Mouse (Mus musculus) CH12.LX (cell line): ENCODE results near the gene Hrh2. TPM values are rescaled to one million over a fixed set of nuclear protein-coding genes. Genes with fewer than 3 reads are reported as not detected.

Source experiments
- DNase-seq: peaks from one replicate; pipeline ENCODE4 v3.0.0-alpha.2; 2013; ENCODE audit errors: extremely low read depth
- H3K27ac ChIP-seq: 2 replicates; pipeline ENCODE4 v1.5.1; 2012; ENCODE audit warnings: low read depth, mild to moderate bottlenecking, control low read depth, moderate library complexity; ENCODE audit not compliant: insufficient read depth
- H3K27me3 ChIP-seq: replicated peaks from 2 replicates; pipeline ENCODE3; 2012; ENCODE audit warnings: inconsistent platforms
- H3K36me3 ChIP-seq, 2 experiments: replicated peaks in 1 of 2; 2 replicates each; pipeline versions ENCODE3 to v1.6.1; 2012; ENCODE audit warnings: inconsistent platforms in 1 of 2, low read length in 1 of 2, mild to moderate bottlenecking in 1 of 2, mixed read lengths in 1 of 2, moderate library complexity in 1 of 2; ENCODE audit not compliant: control insufficient read depth in 1 of 2, insufficient read depth in 1 of 2
- H3K4me1 ChIP-seq, 2 experiments: 2 replicates each; pipeline ENCODE4 v1.6.1; 2012; ENCODE audit warnings: inconsistent platforms in 1 of 2, moderate library complexity in 1 of 2; ENCODE audit not compliant: insufficient read depth in 2 of 2, control insufficient read depth in 1 of 2
- H3K4me2 ChIP-seq: 2 replicates; pipeline ENCODE4 v1.6.1; 2012; ENCODE audit warnings: low read depth, mild to moderate bottlenecking, control low read depth; ENCODE audit not compliant: poor library complexity, insufficient read depth, severe bottlenecking
- H3K4me3 ChIP-seq, 3 experiments: fragments of 150-350 bp in 1 of 3; sonication (generic) in 1 of 3; replicated peaks in 1 of 3; 2 replicates each; pipeline versions ENCODE3 to v1.5.1; 2011 to 2012; ENCODE audit warnings: low read depth in 2 of 3, low read length in 2 of 3, mild to moderate bottlenecking in 2 of 3, moderate library complexity in 2 of 3, control low read depth in 1 of 3, improper control_type of control experiment in 1 of 3, inconsistent platforms in 1 of 3, mixed read lengths in 1 of 3; ENCODE audit not compliant: poor library complexity in 1 of 3
- H3K79me2 ChIP-seq: replicated peaks from 2 replicates; pipeline ENCODE4 v1.6.1; 2012; ENCODE audit warnings: mild to moderate bottlenecking, moderate library complexity; ENCODE audit not compliant: control insufficient read depth, poor library complexity, insufficient read depth, severe bottlenecking; ENCODE audit errors: extremely low read depth
- H3K9ac ChIP-seq: 2 replicates; pipeline ENCODE4 v1.6.1; 2012; ENCODE audit warnings: low read depth, mild to moderate bottlenecking, control low read depth, moderate library complexity; ENCODE audit not compliant: insufficient read depth
- H3K9me3 ChIP-seq: replicated peaks from 2 replicates; pipeline ENCODE3; 2012; ENCODE audit warnings: low read length, inconsistent platforms, mixed read lengths
- CHD1 ChIP-seq: IDR thresholded peaks from 2 replicates; pipeline ENCODE4 v1.6.1; 2012; ENCODE audit warnings: low read depth, low read length, improper control_type of control experiment, inconsistent platforms
- EP300 ChIP-seq: IDR thresholded peaks from 2 replicates; pipeline ENCODE4 v1.6.1; 2011; ENCODE audit warnings: low read length, improper control_type of control experiment
- GABPA ChIP-seq: IDR thresholded peaks from 2 replicates; pipeline ENCODE4 v1.6.1; 2012; ENCODE audit warnings: low read depth, low read length, improper control_type of control experiment, inconsistent platforms; ENCODE audit not compliant: insufficient replicate concordance
- JUN ChIP-seq: IDR thresholded peaks from 2 replicates; pipeline ENCODE4 v1.6.1; 2011; ENCODE audit warnings: low read depth, mild to moderate bottlenecking, low read length, improper control_type of control experiment, moderate library complexity; ENCODE audit not compliant: insufficient read depth
- JUND ChIP-seq: conservative IDR thresholded peaks from 2 replicates; pipeline ENCODE4 v1.6.1; 2011; ENCODE audit warnings: low read depth, low read length, improper control_type of control experiment
- MAFK ChIP-seq: IDR thresholded peaks from 2 replicates; pipeline ENCODE4 v1.6.1; 2011; ENCODE audit warnings: low read length, improper control_type of control experiment; ENCODE audit not compliant: insufficient replicate concordance
- MAX ChIP-seq: IDR thresholded peaks from 2 replicates; pipeline ENCODE4 v1.6.1; 2011; ENCODE audit warnings: low read length, improper control_type of control experiment
- MEF2A ChIP-seq: IDR thresholded peaks from 2 replicates; pipeline ENCODE4 v1.6.1; 2014; ENCODE audit warnings: low read depth, mild to moderate bottlenecking, inconsistent platforms, low read length, improper control_type of control experiment, borderline replicate concordance
- MXI1 ChIP-seq: IDR thresholded peaks from 2 replicates; pipeline ENCODE4 v1.6.1; 2011; ENCODE audit warnings: mild to moderate bottlenecking, low read depth, low read length, improper control_type of control experiment
- NRF1 ChIP-seq: IDR thresholded peaks from 2 replicates; pipeline ENCODE4 v1.6.1; 2014; ENCODE audit warnings: low read depth, mild to moderate bottlenecking, inconsistent platforms, low read length, improper control_type of control experiment, moderate library complexity
- PAX5 ChIP-seq: IDR thresholded peaks from 2 replicates; pipeline ENCODE4 v1.6.1; 2012; ENCODE audit warnings: low read length, inconsistent platforms, mixed read lengths
- POLR2AphosphoS2 ChIP-seq: IDR thresholded peaks from 2 replicates; pipeline ENCODE4 v1.6.1; 2011; ENCODE audit warnings: low read depth, low read length, improper control_type of control experiment
- TBP ChIP-seq: conservative IDR thresholded peaks from 2 replicates; pipeline ENCODE4 v1.6.1; 2011; ENCODE audit warnings: low read depth, low read length, improper control_type of control experiment
- TCF12 ChIP-seq: IDR thresholded peaks from 2 replicates; pipeline ENCODE4 v1.6.1; 2014; ENCODE audit warnings: low read depth, mild to moderate bottlenecking, inconsistent platforms, low read length, improper control_type of control experiment
- USF1 ChIP-seq: IDR thresholded peaks from 2 replicates; pipeline ENCODE4 v1.6.1; 2014; ENCODE audit warnings: low read depth, mild to moderate bottlenecking, inconsistent platforms, low read length, improper control_type of control experiment
- dilution Hi-C: fragments of 300-500 bp; cut with MboI; formaldehyde crosslinking; loops from 2 replicates; pipeline ENCODE4 v1.14.3; 2020; ENCODE audit warnings: low sequenced_read_pairs; ENCODE audit not compliant: extremely low pct_unique_long_range_greater_than_20kb, extremely low pct_ligation_motif_present
- in situ Hi-C: fragments of 300-500 bp; cut with MboI; formaldehyde crosslinking; loops from 3 replicates; pipeline ENCODE4 v1.14.3; 2019; ENCODE audit warnings: low sequenced_read_pairs, low pct_ligation_motif_present, low pct_unique_long_range_greater_than_20kb, mixed read lengths
- polyA plus RNA-seq: library from polyadenylated mRNA; unstranded; fragments of >175 nt; gene quantifications from 2 replicates; pipeline ENCODE4 v1.2.1, GENCODE M21; 2012; ENCODE audit warnings: low read depth; ENCODE audit not compliant: insufficient read length
- total RNA-seq, 2 experiments: library from RNA; depleted of rRNA; stranded (reverse); fragments of 300-350 nt in 1 of 2; fragments of >200 nt in 1 of 2; gene quantifications; 2 replicates each; pipeline ENCODE4 v1.2.3; 2012 to 2014

Gene Hrh2
- total and polyA plus RNA-seq, 3 experiments: 0.04 to 0.30 TPM; not detected in 1

DNA sequence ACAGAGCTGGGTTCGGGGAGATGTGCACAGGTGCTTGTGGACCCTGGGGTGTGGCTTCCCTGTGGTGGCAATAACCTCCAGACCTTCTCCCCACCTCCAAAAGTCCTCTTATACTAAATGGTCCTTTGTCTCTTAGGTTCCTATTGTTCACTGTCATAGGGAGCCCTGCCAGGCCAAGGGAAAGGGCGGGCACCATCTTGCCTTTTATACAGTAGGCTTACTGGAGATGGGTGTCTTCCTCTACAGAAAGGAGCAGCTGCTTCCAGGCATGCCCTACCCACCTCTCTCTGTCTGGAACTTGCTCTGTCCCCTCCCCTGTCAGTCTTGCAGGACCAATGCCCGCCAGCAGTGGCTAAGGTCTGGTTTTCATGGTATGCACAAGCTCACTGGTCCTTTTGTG is 12.0 kb upstream of the Hrh2 start:
- Histone ChIP-seq H3K79me2 (no peaks in the 10 kb centered on the region), H3K27ac (no peak overlapping the region), H3K4me2 (no peak overlapping the region), H3K27me3 (peaks cover 35% of the 10 kb centered on the region), H3K36me3 (no peaks in the 10 kb centered on the region), H3K4me1 (no peaks in the 10 kb centered on the region), H3K4me3 (no peak overlapping the region), H3K9ac (no peak overlapping the region), H3K9me3 (peaks cover 13% of the 10 kb centered on the region)
- TF ChIP-seq USF1: no peak
- no peak for TF ChIP-seq MAX
- in situ Hi-C loops (no loop called here), dilution Hi-C loops (no loop called here)
- no peak for DNase-seq

DNA sequence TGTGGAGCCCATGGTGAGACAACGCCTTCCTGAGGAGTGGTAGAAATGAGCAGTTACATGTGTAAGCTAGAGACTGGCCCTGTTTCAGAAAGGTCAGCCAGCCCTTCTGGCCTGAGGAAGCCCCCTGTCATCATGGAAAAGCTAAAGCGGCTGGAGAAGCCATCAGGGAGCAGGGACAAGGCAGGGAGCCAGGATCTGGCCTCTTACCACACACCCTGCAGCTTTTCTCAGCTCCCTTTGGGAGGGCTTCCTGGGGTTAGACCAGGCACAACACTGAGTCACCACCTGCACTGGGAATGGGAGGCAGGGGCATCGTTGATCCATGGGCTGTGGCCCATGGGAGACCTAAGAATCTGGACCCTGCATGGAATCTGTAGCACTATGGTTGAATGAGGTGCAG is 11.5 kb upstream of the Hrh2 start:
- no peaks in the 10 kb centered on the region for H3K4me1 ChIP-seq
- peaks cover 39% of the 10 kb centered on the region for H3K27me3 ChIP-seq
- H3K4me3 ChIP-seq: no peak overlapping the region
- H3K4me2 ChIP-seq: no peak overlapping the region
- no peaks in the 10 kb centered on the region for H3K36me3 ChIP-seq
- H3K27ac ChIP-seq: no peak overlapping the region
- TF ChIP-seq JUN (no peak), EP300 (no peak), MEF2A (no peak), MAFK (no peak), PAX5 (no peak), POLR2AphosphoS2 (no peak), GABPA (no peak)
- no peak overlapping the region for H3K9ac ChIP-seq
- peaks cover 15% of the 10 kb centered on the region for H3K9me3 ChIP-seq
- in situ Hi-C loops: no loop called here
- dilution Hi-C loops: no loop called here
- H3K79me2 ChIP-seq: no peaks in the 10 kb centered on the region
- no peak for DNase-seq

DNA sequence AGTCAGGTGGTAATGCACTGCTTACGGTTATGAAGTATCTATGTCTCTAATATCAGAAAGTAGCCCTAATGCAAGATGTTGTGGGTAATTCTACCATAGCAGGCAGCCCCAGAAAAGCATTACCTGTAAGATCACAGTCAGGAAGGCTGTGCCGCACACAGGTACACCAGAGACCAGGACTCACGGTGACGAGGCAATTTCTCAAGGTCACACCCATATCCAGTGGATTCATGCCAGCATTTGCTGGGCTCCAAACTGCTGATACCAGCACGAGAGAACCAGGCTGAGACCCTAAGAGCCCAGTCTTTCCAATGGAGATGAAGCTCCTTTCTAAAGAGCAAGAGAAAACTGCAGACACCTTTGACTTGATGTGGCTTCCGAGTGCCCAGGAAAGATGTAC is 10.6 kb upstream of the Hrh2 start:
- no peaks in the 10 kb centered on the region for H3K36me3 ChIP-seq
- in situ Hi-C loops (no loop called here), dilution Hi-C loops (no loop called here)
- H3K4me3 ChIP-seq: no peak overlapping the region
- no peak for DNase-seq
- H3K27me3 ChIP-seq: peaks cover 39% of the 10 kb centered on the region
- H3K9ac ChIP-seq: no peak overlapping the region
- no peak overlapping the region for H3K4me2 ChIP-seq
- no peak overlapping the region for H3K27ac ChIP-seq
- peaks cover 11% of the 10 kb centered on the region for H3K9me3 ChIP-seq
- H3K4me1 ChIP-seq: no peaks in the 10 kb centered on the region
- no peaks in the 10 kb centered on the region for H3K79me2 ChIP-seq
- TF ChIP-seq NRF1: no peak
- TF ChIP-seq MXI1: no peak
- TF ChIP-seq TCF12: no peak
- TF ChIP-seq JUND: no peak
- no peak for TF ChIP-seq TBP
- no peak for TF ChIP-seq CHD1
